Mouse (Mus musculus): ENCODE results near the gene Lgals1. TPM values are rescaled to one million over a fixed set of nuclear protein-coding genes. Genes with fewer than 3 reads are reported as not detected.

The Lgals1 gene
- 100 to 1,000 TPM; 101 to 152 TPM for total RNA-seq (2023)

DNA sequence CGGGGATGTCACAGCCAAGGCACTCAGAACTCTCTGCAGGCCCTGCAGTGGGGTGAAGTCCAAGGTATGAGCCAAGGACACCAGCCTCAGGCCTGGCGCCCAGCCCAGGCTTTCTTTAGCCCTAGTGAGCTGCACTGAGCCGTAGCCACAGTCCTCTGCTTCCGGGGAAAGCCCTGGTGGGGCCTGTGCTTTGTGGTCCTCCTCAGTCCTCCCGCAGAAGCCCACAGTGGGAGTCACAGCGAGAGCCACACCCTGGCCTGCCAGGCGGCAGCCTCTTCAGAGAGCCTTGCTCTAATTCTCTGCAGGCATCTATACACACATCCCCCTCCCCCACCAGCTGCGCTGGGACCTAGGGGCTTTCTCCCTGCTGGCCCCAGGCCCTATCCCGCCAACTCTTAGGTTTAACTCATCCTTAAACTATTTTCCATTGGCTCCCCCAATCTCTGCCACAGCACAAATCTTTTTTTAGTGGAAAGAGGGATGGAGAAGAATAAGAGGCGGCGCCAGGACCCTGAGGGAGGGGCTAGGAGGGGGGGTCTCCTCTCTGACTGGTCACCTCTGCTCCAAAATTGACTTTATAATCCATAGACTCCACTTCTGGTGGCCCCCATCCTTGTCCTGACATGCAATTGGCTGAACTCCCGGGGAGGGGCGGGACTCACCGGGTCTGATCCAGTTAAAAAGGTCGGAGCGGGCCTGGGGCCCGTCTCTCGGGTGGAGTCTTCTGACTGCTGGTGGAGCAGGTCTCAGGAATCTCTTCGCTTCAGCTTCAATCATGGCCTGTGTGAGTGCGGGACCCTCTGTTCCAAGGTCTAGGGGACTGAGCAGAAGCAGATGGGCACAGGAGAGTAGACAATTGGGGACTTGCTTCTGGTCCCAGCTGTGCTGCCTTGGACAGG lies at the start of gene Lgals1:
Gene Lgals1, plus strand, starts transcription at position 705 of the 899 bp plus-strand sequence.

DNA sequence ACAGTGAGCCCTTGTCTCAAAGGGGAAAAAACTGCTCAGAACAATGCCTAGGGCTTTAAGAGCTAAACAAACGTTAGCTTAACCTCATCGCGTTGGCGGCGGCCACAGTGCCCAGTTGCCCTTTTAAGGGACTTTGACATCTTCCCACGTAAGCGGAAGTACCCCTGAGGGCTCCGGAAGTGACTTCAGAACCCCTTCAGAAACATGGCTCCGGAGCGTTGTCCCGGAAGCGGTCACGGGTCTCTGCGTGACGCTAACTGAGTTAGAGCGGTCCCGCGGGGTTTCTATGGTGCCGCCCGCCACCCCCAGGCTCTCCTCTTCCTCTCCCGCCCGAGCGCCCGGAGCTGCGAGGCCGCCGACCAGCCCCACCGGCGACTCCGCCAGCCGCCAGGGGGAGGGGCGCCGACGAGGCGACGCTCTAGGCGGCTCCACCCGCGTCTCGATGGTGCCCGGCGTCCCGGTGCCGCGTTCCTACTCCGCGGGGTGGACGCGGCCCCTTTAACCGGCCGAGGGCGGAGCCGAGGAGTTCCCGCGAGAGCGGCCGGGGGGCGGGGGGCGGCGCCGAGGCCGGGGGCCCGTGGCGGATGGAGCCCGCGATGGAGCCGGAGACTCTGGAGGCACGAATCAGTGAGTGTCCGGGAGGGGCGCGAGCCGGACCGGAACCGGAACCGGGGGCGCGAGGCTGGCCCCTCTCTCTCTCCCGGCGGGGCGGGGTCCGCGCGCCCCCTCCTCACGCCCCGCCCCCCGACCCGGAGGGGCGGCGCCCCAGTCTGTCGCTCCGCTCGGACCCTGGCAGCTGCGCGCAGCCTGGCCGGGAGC lies 49.3 kb upstream of the Lgals1 start, which contains the start of gene Gga1:
Gene Gga1, plus strand, starts transcription at position 200 of the 819 bp plus-strand sequence.

DNA sequence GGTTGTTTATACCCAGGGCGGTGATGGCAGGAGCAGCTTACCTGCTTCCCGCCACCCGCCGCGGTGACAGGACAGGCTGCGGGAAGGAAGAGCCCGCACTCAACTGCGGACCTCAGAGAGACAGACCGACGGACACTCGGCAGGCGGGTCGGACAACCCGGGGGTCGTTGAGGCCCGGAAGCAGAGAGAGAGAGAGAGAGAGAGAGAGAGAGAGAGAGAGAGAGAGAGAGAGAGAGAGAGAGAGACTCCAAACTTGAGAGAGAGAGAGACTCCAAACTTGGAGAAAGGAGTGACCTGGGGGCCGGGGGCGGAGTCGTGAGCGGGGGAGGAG lies 27.2 kb upstream of the Lgals1 start, which contains the start of gene Gm49510:
Gene Gm49510, plus strand, starts transcription at position 259 of the 331 bp plus-strand sequence.

DNA sequence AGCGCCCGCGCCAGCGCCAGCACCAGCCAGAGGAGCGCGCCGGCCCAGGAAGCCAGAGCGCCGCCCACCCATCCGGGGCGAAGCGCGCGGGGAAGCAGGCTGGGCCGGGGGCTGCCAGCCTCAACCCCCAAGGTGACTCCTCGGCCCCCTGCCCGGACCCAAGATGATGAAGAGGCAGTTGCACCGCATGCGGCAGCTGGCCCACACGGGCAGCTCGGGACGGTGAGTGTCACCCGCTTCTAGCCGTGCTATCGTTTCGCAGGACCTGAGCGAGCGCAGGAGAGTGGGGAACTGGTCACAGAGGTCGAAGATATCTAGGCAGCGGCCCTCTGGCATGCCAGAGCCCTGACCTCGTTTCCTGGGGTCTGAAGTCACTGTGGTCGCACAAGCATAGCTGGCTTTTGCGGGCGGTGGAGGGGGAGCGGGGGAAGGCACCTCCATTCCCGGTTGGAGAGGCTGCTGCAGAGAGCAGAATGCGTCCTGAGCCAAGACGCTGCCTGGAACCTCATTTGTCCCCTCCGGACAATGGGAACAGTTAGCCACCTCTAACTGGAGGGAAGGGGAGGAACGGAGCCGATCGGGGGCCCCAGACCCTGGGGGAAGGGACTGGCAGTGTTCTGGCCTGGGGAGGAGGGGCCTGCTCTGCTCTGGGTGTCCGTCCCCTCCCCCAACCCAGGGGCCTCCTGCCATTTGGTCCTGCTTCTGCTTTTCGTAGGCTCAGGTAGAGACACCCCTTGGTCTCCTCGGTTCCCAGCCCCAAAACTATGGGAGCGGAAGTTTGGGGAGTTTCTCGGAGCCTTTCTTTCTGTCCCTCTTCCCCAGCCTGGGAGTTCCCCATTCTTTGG lies 26.6 kb upstream of the Lgals1 start, which contains the start of gene Sh3bp1:
Gene Sh3bp1, plus strand, starts transcription at position 29 of the 845 bp plus-strand sequence.

DNA sequence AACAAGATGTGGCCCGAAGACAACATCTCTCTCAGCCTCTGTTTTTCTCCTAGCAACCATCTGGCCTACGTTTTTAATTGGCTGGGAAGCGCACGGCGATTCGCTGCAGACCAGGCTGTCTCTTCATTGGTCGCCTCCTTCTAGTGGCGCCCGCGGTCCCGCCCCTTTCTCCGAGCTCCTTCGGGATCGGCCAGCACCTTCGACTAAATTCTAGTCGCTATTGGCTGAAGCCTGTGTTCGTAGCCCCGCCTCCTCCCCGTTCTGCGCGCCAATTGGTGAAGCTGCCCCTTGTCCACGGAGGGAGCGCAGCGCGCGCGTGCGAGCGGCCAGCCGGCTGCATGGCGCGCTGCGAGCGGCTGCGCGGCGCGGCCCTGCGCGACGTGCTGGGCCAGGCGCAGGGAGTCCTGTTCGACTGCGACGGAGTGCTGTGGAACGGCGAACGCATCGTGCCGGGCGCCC lies 12.9 kb upstream of the Lgals1 start, which contains the start of gene Pdxp:
Gene Pdxp, plus strand, starts transcription at position 288 of the 459 bp plus-strand sequence.

DNA sequence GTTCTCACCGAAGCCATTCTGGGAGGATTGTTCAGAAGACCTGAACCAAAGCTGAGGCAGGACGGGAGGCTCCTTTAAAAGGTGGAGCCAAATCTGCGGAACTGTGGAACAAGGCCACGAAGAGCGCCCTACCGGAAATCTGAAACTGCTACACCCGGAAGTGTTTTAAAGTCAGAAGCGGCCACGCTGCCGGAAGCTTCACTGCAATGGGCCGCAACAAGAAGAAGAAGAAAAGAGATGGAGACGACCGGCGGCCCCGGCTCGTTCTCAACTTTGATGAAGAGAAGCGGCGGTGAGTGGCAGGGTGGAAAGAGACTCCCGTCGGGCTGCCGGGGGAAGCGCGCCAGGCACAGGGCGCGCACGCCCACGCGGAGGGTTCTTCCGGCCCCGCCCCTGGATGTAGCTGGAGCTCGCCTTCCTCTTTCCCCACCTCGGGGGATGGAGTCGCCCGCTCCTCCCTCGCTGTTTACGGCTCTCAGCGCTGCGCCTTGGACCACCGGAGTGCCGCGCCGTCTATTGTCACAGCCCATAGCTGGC lies 8.3 kb downstream of the Lgals1 start, which contains the start of gene Nol12:
Gene Nol12, plus strand, starts transcription at position 150 of the 537 bp plus-strand sequence.

DNA sequence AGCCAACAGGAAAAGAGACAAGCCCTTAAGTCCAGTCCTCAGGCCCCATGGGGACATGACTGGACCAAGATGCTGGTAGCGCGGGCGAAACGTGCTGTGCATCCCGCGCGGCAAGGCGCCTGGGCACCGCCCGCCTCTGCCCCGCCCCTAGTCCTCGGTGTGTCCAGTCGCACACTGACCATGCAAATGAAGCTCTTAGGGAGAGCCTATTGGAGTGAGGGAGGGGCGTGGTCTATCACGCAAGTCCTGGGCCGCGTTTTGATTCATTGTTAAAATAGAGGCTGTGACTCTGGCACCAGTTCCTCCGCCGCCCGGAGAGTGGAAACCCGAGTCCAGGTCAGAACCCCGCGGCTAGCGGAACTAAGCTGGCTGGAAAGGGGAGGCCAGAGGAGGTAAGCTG lies 21.1 kb downstream of the Lgals1 start, which contains the start of gene Triobp:
Gene Triobp, plus strand, starts transcription at position 68 of the 400 bp plus-strand sequence.

Other genes starting within 250 kb of the Lgals1 start
- gene Elfn2, start 208.0 kb upstream of the Lgals1 start, total RNA-seq (2023) = under 1 TPM; 0.15 to 0.86 TPM
- 100 to 1,000 TPM; 126 to 142 TPM for gene Mfng, start 153.2 kb upstream of the Lgals1 start, total RNA-seq (2023)
- under 1 TPM; 0.44 to 0.67 TPM for gene Card10, start 123.7 kb upstream of the Lgals1 start, total RNA-seq (2023)
- gene Cdc42ep1, start 84.1 kb upstream of the Lgals1 start, total RNA-seq (2023) = not detected
- not detected for gene Lgals2, start 71.2 kb upstream of the Lgals1 start, total RNA-seq (2023)
- 10 to 100 TPM; 78.9 to 83.1 TPM for gene Gga1, start 49.5 kb upstream of the Lgals1 start, total RNA-seq (2023)
- gene Gm49510, start 27.1 kb upstream of the Lgals1 start, total RNA-seq (2023) = 1 to 10 TPM; 1.2 to 2.0 TPM
- 100 to 1,000 TPM; 207 to 231 TPM for gene Sh3bp1, start 27.0 kb upstream of the Lgals1 start, total RNA-seq (2023)
- 10 to 100 TPM; 17.9 to 18.1 TPM for gene Pdxp, start 12.8 kb upstream of the Lgals1 start, total RNA-seq (2023)
- gene Nol12, start 8.2 kb downstream of the Lgals1 start, total RNA-seq (2023) = 10 to 100 TPM; 48.4 to 52.5 TPM
- 10 to 100 TPM; 42.7 to 53.7 TPM for gene Triobp, start 21.0 kb downstream of the Lgals1 start, total RNA-seq (2023)
- gene H1f0, start 101.7 kb downstream of the Lgals1 start, total RNA-seq (2023) = 1 to 10 TPM; 6.8 to 7.0 TPM
- gene Galr3, start 115.2 kb downstream of the Lgals1 start, total RNA-seq (2023) = not detected
- 10 to 100 TPM; 36.0 to 37.8 TPM for gene Ankrd54, start 136.2 kb downstream of the Lgals1 start, total RNA-seq (2023)
- gene Eif3l, start 148.5 kb downstream of the Lgals1 start, total RNA-seq (2023) = 100 to 1,000 TPM; 120 to 124 TPM
- gene Micall1, start 182.2 kb downstream of the Lgals1 start, total RNA-seq (2023) = 10 to 100 TPM; 53.3 to 55.5 TPM
- gene Polr2f, start 214.3 kb downstream of the Lgals1 start, total RNA-seq (2023) = 10 to 100 TPM; 60.7 to 71.0 TPM
- not detected for gene 1700088E04Rik, start 214.5 kb downstream of the Lgals1 start, total RNA-seq (2023)
- gene Sox10, start 238.5 kb downstream of the Lgals1 start, total RNA-seq (2023) = not detected

Measured in T-cell, adult 66 days (primary cell).